Mouse (Mus musculus) ES-E14 (cell line): ENCODE measurements around the gene Tnr.

Experiments used
- CHD2 ChIP-seq: IDR thresholded peaks from 2 replicates; pipeline ENCODE4 v1.6.1; 2014; ENCODE audit warnings: mild to moderate bottlenecking, low read depth, low read length, inconsistent platforms
- MAFK ChIP-seq: IDR thresholded peaks from 2 replicates; pipeline ENCODE4 v1.6.1; 2014; ENCODE audit warnings: mild to moderate bottlenecking, low read depth, low read length, inconsistent platforms; ENCODE audit not compliant: insufficient read depth
- ZC3H11A ChIP-seq: IDR thresholded peaks from 2 replicates; pipeline ENCODE4 v1.6.1; 2012; ENCODE audit warnings: low read depth, mild to moderate bottlenecking, inconsistent platforms, low read length, borderline replicate concordance

GRCm38 (mm10) chr1:159632558-159632957 lies 109.0 kb downstream of the Tnr start:
- TF ChIP-seq ZC3H11A (no peak), CHD2 (no peak), MAFK (no peak)
